Mouse (Mus musculus) kidney, adult 2 months (tissue): ENCODE results near the gene Fam53a.

Source experiments
- CTCF ChIP-seq: fragments of 200-500 bp; conservative IDR thresholded peaks from 2 replicates; pipeline ENCODE4 v1.5.1; 2011; ENCODE audit warnings: low read depth, mild to moderate bottlenecking, control low read depth, low read length, moderate library complexity, mixed read lengths; ENCODE audit not compliant: insufficient read depth, insufficient read length
- POLR2A ChIP-seq: fragments of 200-500 bp; IDR thresholded peaks from one replicate; pipeline ENCODE4 v1.6.1; 2011; ENCODE audit warnings: low read depth, low read length, control low read depth

DNA sequence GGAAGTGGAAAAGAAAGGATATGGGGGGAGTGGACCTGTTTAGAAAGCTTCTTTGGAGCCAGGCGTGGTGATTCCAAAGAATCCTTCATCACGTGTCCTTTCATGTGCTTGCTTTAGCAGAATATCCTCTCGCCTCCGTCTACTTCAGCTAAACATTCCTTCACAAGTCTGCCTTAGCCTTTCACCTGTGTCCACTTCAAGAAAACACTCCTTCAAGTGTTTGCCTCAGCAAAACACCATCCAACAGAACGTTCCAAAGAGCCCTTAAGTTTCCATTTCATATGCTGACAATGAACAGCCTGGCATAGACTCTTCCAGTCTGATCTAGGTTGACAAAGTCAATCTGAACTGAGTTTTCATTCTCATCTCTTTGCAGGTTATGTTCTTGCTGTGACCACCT is 48.8 kb upstream of the Fam53a start:
- no peak for TF ChIP-seq POLR2A
- no peak for TF ChIP-seq CTCF
